Mouse (Mus musculus): Measurements from ENCODE around the gene Lrrc36. TPM values are rescaled to one million over a fixed set of nuclear protein-coding genes. Genes with fewer than 3 reads are reported as not detected.

Lrrc36 gene
- polyA plus RNA-seq, 1 experiment from 2014 or later: 0.44 TPM

Other genes starting within 250 kb of the Lrrc36 start
- gene Cbfb, start 242.9 kb upstream of the Lrrc36 start, polyA plus RNA-seq (2015; fragmentation: Nextera tagmentation; extraction: Ambion mirVana): 28.6 and 29.0 TPM in 2 replicates
- gene D230025D16Rik, start 188.4 kb upstream of the Lrrc36 start, polyA plus RNA-seq (2015; fragmentation: Nextera tagmentation; extraction: Ambion mirVana): 27.9 and 31.7 TPM in 2 replicates
- gene B3gnt9, start 158.4 kb upstream of the Lrrc36 start, polyA plus RNA-seq (2015; fragmentation: Nextera tagmentation; extraction: Ambion mirVana): 12.3 and 12.4 TPM in 2 replicates
- gene Tradd, start 149.0 kb upstream of the Lrrc36 start, polyA plus RNA-seq (2015; fragmentation: Nextera tagmentation; extraction: Ambion mirVana): 20.7 and 21.5 TPM in 2 replicates
- gene Fbxl8, start 148.9 kb upstream of the Lrrc36 start, polyA plus RNA-seq (2015; fragmentation: Nextera tagmentation; extraction: Ambion mirVana): 2.1 and 2.4 TPM in 2 replicates
- gene Hsf4, start 143.8 kb upstream of the Lrrc36 start, polyA plus RNA-seq (2015; fragmentation: Nextera tagmentation; extraction: Ambion mirVana): 0.80 and 1.2 TPM in 2 replicates
- 6.2 TPM in 2 replicates for gene Nol3, start 137.4 kb upstream of the Lrrc36 start, polyA plus RNA-seq (2015; fragmentation: Nextera tagmentation; extraction: Ambion mirVana)
- 126 and 153 TPM in 2 replicates for gene 4931428F04Rik, start 123.7 kb upstream of the Lrrc36 start, polyA plus RNA-seq (2015; fragmentation: Nextera tagmentation; extraction: Ambion mirVana)
- gene Exoc3l, start 117.5 kb upstream of the Lrrc36 start, polyA plus RNA-seq (2015; fragmentation: Nextera tagmentation; extraction: Ambion mirVana): 9.4 and 12.3 TPM in 2 replicates
- gene E2f4, start 115.9 kb upstream of the Lrrc36 start, polyA plus RNA-seq (2015; fragmentation: Nextera tagmentation; extraction: Ambion mirVana): 37.3 and 46.7 TPM in 2 replicates
- 1.5 and 1.6 TPM in 2 replicates for gene Elmo3, start 108.0 kb upstream of the Lrrc36 start, polyA plus RNA-seq (2015; fragmentation: Nextera tagmentation; extraction: Ambion mirVana)
- 0.90 and 0.94 TPM in 2 replicates for gene Lrrc29, start 87.3 kb upstream of the Lrrc36 start, polyA plus RNA-seq (2015; fragmentation: Nextera tagmentation; extraction: Ambion mirVana)
- 144 and 150 TPM in 2 replicates for gene Tmem208, start 87.2 kb upstream of the Lrrc36 start, polyA plus RNA-seq (2015; fragmentation: Nextera tagmentation; extraction: Ambion mirVana)
- gene Fhod1, start 65.6 kb upstream of the Lrrc36 start, polyA plus RNA-seq (2015; fragmentation: Nextera tagmentation; extraction: Ambion mirVana): 0.69 and 0.93 TPM in 2 replicates
- 12.3 and 14.5 TPM in 2 replicates for gene Slc9a5, start 64.7 kb upstream of the Lrrc36 start, polyA plus RNA-seq (2015; fragmentation: Nextera tagmentation; extraction: Ambion mirVana)
- 1.8 and 2.1 TPM in 2 replicates for gene Plekhg4, start 40.3 kb upstream of the Lrrc36 start, polyA plus RNA-seq (2015; fragmentation: Nextera tagmentation; extraction: Ambion mirVana)
- gene Kctd19, start 69 bp upstream of the Lrrc36 start, polyA plus RNA-seq (2015; fragmentation: Nextera tagmentation; extraction: Ambion mirVana): 0.27 TPM in 1 of 2 replicates, not detected in the other
- gene Tppp3, start 58.0 kb downstream of the Lrrc36 start, polyA plus RNA-seq (2015; fragmentation: Nextera tagmentation; extraction: Ambion mirVana): 246 and 256 TPM in 2 replicates
- 39.0 and 40.2 TPM in 2 replicates for gene Zdhhc1, start 83.3 kb downstream of the Lrrc36 start, polyA plus RNA-seq (2015; fragmentation: Nextera tagmentation; extraction: Ambion mirVana)
- 6.9 and 8.8 TPM in 2 replicates for gene Hsd11b2, start 105.2 kb downstream of the Lrrc36 start, polyA plus RNA-seq (2015; fragmentation: Nextera tagmentation; extraction: Ambion mirVana)
- gene Atp6v0d1, start 152.5 kb downstream of the Lrrc36 start, polyA plus RNA-seq (2015; fragmentation: Nextera tagmentation; extraction: Ambion mirVana): 250 and 273 TPM in 2 replicates
- gene Ripor1, start 191.7 kb downstream of the Lrrc36 start, polyA plus RNA-seq (2015; fragmentation: Nextera tagmentation; extraction: Ambion mirVana): 37.2 and 41.7 TPM in 2 replicates
- 92.7 and 93.4 TPM in 2 replicates for gene Ctcf, start 223.0 kb downstream of the Lrrc36 start, polyA plus RNA-seq (2015; fragmentation: Nextera tagmentation; extraction: Ambion mirVana)
- gene Agrp, start 223.8 kb downstream of the Lrrc36 start, polyA plus RNA-seq (2015; fragmentation: Nextera tagmentation; extraction: Ambion mirVana): 0.75 and 1.4 TPM in 2 replicates

All from hindbrain, embryonic 16.5 days (tissue).